Mouse (Mus musculus): ENCODE measurements around the gene 1700061G19Rik. TPM values are rescaled to one million over a fixed set of nuclear protein-coding genes. Genes with fewer than 3 reads are reported as not detected.

The 1700061G19Rik gene
- total RNA-seq (2022), result under 1 TPM; 0.13 to 0.22 (median 0.17) TPM

GRCm38 (mm10) chr17:56874936-56875651, at the start of gene 1700061G19Rik:
Gene 1700061G19Rik (plus strand): TSS chr17:56875477.
- DNase-seq (ENCODE audit: low spot score in 2 of 2), result no peak

GRCm38 (mm10) chr17:56826718-56827117, 48.6 kb upstream of the 1700061G19Rik start:
- peak in 1 of 2 experiments; percentile 33 for DNase-seq (ENCODE audit: low spot score in 2 of 2)

GRCm38 (mm10) chr17:56829171-56829570, 46.1 kb upstream of the 1700061G19Rik start:
- no peak for DNase-seq (ENCODE audit: low spot score in 2 of 2)

- DNase-seq (ENCODE audit: low spot score in 2 of 2), result no peak
Measured at GRCm38 (mm10) chr17:56829795-56830194, 45.5 kb upstream of the 1700061G19Rik start.

- no peak for DNase-seq (ENCODE audit: low spot score in 2 of 2)
Measured at GRCm38 (mm10) chr17:56830411-56831110, 44.7 kb upstream of the 1700061G19Rik start, which contains the start of gene Rfx2. Gene Rfx2 (minus strand): TSS chr17:56831013.

GRCm38 (mm10) chr17:56831111-56831816, 44.0 kb upstream of the 1700061G19Rik start:
- DNase-seq (ENCODE audit: low spot score in 2 of 2), result peak; percentile 88 to 98

GRCm38 (mm10) chr17:56832918-56833317, 42.4 kb upstream of the 1700061G19Rik start:
- DNase-seq (ENCODE audit: low spot score in 2 of 2), result no peak

- DNase-seq (ENCODE audit: low spot score in 2 of 2), result no peak
Measured at GRCm38 (mm10) chr17:56833381-56833780, 41.9 kb upstream of the 1700061G19Rik start.

GRCm38 (mm10) chr17:56836336-56836735, 38.9 kb upstream of the 1700061G19Rik start:
- DNase-seq (ENCODE audit: low spot score in 2 of 2), result no peak

GRCm38 (mm10) chr17:56840524-56840923, 34.8 kb upstream of the 1700061G19Rik start:
- DNase-seq (ENCODE audit: low spot score in 2 of 2), result no peak

GRCm38 (mm10) chr17:56842173-56842572, 33.1 kb upstream of the 1700061G19Rik start:
- no peak for DNase-seq (ENCODE audit: low spot score in 2 of 2)

GRCm38 (mm10) chr17:56843678-56844077, 31.6 kb upstream of the 1700061G19Rik start:
- no peak for DNase-seq (ENCODE audit: low spot score in 2 of 2)

GRCm38 (mm10) chr17:56848785-56849184, 26.5 kb upstream of the 1700061G19Rik start:
- DNase-seq (ENCODE audit: low spot score in 2 of 2), result no peak

GRCm38 (mm10) chr17:56849710-56850109, 25.6 kb upstream of the 1700061G19Rik start:
- DNase-seq (ENCODE audit: low spot score in 2 of 2), result no peak

GRCm38 (mm10) chr17:56851167-56851566, 24.1 kb upstream of the 1700061G19Rik start:
- DNase-seq (ENCODE audit: low spot score in 2 of 2), result no peak

GRCm38 (mm10) chr17:56855421-56855820, 19.9 kb upstream of the 1700061G19Rik start:
- DNase-seq (ENCODE audit: low spot score in 2 of 2), result no peak

GRCm38 (mm10) chr17:56858216-56858615, 17.1 kb upstream of the 1700061G19Rik start:
- peak in 1 of 2 experiments; percentile 15 for DNase-seq (ENCODE audit: low spot score in 2 of 2)

- no peak for DNase-seq (ENCODE audit: low spot score in 2 of 2)
Measured at GRCm38 (mm10) chr17:56858922-56859321, 16.4 kb upstream of the 1700061G19Rik start.

GRCm38 (mm10) chr17:56861197-56861596, 14.1 kb upstream of the 1700061G19Rik start:
- no peak for DNase-seq (ENCODE audit: low spot score in 2 of 2)

- DNase-seq (ENCODE audit: low spot score in 2 of 2), result no peak
Measured at GRCm38 (mm10) chr17:56866071-56866470, 9.2 kb upstream of the 1700061G19Rik start.

GRCm38 (mm10) chr17:56869481-56869977, 5.7 kb upstream of the 1700061G19Rik start:
- DNase-seq (ENCODE audit: low spot score in 2 of 2), result no peak

All from left cerebral cortex, adult 8-10 months (tissue).